Mouse (Mus musculus): Measurements from ENCODE around the gene Cebpe. TPM values are rescaled to one million over a fixed set of nuclear protein-coding genes. Genes with fewer than 3 reads are reported as not detected.

Gene Cebpe
- 1 to 10 TPM in 1 of 2 experiments, under 1 TPM in 1; 0.78 to 1.6 TPM for total RNA-seq (2021)
- long read RNA-seq, experiment 1: 0 reads
- long read RNA-seq, experiment 2, partial matches to known transcripts: 0 of 1 reads
- long read RNA-seq, experiment 2, other reads (novel, unspliced or antisense): 0 of 1 reads

- no peak for DNase-seq (ENCODE audit: low spot score in 2 of 2)
Observed at GRCm38 (mm10) chr14:54712074-54712473, at the start of gene Cebpe. Cebpe (minus strand) TSS chr14:54712174.

DNA sequence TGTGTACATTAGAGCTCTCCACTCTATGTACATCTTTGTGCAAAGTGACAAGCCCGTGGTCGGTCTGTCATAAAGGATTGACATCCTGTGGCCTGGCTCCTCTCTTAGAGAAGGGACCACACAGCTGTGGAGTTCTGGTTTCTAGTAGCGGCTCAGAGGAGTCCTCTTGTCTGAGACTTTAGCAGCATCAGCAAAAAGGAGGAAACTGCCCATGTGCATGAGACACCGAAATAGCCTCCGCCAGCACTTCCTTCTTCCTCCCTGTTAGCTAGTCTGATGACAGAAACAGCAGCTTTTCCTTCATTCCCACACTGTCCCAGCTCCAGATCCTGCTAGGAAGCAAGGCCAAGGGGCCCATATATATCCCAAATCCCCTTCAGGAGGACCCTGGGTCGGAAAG is 44.4 kb upstream of the Cebpe start:
- no peak for DNase-seq (ENCODE audit: low spot score in 2 of 2)

DNA sequence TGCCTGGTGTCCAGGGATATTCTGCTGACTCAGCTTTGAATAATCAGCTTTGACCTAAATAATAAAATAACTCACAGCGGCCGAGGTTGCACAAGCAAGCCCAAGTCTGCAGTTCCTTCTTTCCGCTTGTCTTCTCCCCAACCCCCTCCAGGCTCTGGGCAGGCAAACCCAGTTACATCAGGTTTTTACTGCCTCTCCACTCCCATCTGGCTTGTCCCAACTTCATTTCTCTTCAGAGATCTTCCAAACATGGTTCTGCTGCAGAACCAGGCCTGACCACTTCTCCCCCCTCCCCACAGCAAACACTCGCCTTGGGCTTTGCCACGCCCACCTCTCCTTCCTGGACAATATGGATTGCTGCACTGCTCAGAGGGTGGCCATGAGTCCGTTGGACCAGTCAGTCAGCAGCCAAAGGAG is 42.6 kb upstream of the Cebpe start:
- peak in 1 of 2 experiments; percentile 33 for DNase-seq (ENCODE audit: low spot score in 2 of 2)

DNA sequence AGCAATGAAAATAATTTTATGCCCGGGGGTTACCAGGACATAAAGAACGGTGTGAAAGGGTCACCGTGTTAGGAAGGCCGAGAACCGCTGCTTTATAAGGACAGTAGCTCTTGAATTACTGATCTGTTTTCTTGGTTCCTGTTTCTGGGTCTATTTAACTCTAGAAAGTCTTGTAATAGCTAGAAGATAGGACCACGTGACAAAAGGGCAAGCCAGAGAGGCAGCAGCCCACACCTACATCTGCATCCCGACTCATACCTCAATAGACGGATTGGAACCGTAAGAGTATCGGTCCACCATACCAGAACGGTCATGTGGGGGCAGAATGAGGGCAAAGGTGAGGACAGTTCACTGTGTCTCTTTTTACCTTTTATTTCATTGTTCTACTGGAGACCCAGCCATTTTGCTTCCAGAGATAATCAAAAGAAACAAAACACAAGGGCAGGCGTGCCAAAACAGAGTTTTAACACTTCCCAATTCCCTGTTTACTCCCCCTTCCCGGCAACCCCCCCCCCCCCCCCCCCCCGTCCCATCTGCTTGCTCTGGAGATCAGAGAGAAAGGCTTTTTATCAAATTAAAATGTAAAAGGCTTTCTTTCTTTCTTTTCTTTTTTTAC is 42.1 kb upstream of the Cebpe start:
- DNase-seq (ENCODE audit: low spot score in 2 of 2): no peak

DNA sequence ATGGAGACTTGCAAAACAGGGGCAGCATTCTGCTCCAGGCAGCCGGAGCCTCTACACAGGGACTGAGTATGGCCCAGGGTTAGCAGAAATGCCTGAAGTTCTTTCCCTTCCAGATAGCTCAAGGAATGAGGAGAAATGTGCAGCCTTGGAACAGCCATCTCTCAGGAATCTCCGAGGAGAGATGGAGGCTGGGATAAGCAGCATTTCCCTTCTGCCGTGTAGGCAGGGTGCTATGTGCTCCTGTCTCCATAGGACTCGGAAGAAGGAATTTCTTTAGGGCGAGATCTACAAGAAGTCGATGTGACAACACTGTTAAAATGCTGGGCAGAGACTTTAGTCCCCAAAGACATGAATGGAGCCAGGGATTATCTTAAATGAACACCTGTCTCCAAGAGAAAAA is 41.0 kb upstream of the Cebpe start:
- DNase-seq (ENCODE audit: low spot score in 2 of 2): no peak

DNA sequence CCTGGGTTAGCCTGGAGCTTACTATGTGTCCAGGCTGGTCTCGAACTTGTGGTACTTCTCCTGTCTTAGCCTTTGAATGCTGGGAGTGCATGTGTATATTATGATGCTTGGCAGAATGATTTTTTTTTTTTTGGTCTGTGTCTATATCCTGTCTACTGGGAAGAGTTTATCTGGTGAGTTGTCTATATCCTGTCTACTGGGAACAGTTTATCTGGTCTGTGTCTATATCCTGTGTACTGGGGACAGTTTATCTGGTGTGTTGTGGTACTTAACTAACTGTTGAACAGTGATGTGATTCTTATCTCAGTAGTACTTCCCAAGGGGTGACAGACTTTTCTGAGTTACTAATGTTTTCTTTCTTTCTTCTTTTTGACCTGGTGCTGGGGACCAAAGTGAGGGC is 39.8 kb upstream of the Cebpe start:
- DNase-seq (ENCODE audit: low spot score in 2 of 2): no peak

GRCm38 (mm10) chr14:54749238-54749637 is 37.3 kb upstream of the Cebpe start:
- DNase-seq (ENCODE audit: low spot score in 2 of 2): no peak

DNA sequence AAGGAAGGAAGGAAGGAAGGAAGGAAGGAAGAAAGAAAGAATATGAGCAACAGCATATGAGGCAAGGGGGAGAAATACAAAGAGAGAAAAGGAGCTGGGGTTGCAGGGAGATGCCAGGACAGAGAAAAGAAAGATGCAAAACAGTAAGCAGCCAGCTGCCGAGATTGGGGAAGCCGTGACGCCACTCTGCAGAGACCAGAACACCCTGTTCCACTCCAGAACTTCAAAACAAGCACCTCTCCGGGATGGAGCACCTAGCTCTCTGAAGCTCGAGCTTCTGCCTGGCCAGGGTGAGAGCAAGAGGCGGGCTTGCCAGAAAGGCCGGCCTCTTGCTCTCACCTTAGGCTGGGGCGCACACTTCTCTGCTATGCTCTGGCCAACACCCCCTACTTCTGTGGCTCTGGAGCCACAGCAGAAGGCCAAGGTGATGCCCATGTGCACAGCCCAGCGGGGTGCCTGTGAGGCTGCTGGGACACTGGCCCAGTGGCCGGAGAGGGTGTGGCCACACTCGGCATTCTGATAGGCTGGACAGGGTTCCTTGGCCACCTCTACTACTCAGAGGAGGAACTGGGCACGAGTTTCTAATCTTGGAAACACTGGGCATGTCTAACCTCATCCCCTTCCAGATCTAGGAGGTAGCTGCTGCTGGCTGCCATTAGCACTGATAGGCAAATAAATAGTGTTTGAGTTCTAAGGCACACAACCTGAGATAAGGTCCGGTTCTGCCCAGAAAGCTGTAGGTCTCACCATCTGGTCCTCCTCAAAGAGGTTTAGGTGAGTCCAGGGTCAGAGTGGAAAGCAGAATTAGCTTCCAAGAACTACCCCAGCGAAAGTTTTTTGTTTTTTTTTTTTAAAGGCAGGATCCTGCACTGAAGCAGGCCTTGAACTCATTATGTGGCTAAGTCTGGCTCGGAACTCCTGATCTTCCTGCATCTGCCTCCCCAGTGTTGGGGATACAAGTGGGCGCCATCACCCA is 36.3 kb upstream of the Cebpe start:
- no peak for DNase-seq (ENCODE audit: low spot score in 2 of 2)

GRCm38 (mm10) chr14:54746038-54746437 is 34.1 kb upstream of the Cebpe start:
- DNase-seq (ENCODE audit: low spot score in 2 of 2): no peak

DNA sequence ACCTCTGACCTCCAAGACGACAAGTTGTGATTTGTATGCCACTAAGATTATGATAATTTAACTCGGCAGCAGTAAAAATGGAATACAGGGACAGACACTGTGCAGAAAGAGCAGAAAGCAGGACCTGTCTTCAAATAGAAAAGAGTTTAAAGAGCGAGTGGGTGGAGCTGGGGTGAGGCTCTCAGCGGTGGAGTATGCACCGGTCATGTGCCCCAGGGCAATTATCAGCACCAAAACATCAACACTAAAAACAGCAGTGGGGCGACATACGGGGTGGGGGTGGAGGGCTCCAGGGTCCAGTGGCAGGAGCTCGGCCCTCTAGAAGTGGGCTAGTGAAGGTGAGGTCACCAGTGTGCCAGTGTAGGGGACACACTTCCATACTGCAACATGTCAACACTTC is 32.5 kb upstream of the Cebpe start:
- DNase-seq (ENCODE audit: low spot score in 2 of 2): no peak

DNA sequence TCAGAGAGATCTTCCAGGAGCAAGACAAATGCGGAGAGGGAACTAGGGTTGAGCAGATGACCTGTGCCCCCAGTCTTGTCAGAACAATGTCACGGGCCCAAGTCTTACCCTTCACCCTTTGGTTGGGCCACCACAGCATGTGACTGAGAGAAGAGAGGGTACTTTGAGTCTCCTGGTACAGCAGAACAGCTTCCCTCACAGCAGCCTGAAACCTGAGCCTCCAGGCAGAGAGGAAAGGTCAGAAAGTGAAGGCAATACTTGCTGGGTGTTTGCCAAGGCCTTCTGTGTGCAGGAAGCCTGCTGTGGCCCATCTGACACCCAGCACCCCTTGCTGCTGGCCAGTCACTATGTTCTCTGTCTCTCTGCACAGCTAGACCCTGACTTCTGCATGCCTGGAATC is 30.4 kb upstream of the Cebpe start:
- DNase-seq (ENCODE audit: low spot score in 2 of 2): peak in 1 of 2 experiments; percentile 22

GRCm38 (mm10) chr14:54741721-54742120 is 29.7 kb upstream of the Cebpe start:
- no peak for DNase-seq (ENCODE audit: low spot score in 2 of 2)

GRCm38 (mm10) chr14:54737634-54738033 is 25.7 kb upstream of the Cebpe start:
- no peak for DNase-seq (ENCODE audit: low spot score in 2 of 2)

- DNase-seq (ENCODE audit: low spot score in 2 of 2): no peak
Observed at GRCm38 (mm10) chr14:54736555-54737552, 24.9 kb upstream of the Cebpe start.

GRCm38 (mm10) chr14:54735221-54735620 is 23.2 kb upstream of the Cebpe start:
- no peak for DNase-seq (ENCODE audit: low spot score in 2 of 2)

DNA sequence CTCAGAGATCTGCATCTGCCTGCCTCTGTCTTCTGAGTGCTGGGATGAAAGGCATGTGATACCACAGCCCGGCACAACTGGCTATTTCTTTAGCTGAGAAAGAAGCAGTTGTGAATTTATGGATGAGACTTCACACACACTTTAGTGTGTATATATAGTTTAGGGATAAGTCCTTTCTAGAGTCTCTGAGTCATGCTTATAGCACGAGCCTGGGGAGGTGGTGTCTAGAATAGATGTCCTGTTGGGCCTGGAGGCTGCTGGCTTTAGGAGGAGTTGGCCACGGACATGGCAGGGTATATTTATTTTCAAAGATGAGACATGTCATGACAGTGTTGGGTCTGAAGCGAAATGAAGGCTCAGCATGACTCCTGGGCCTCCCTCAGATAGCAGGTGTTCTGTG is 22.0 kb upstream of the Cebpe start:
- DNase-seq (ENCODE audit: low spot score in 2 of 2): no peak

GRCm38 (mm10) chr14:54732206-54732605 is 20.2 kb upstream of the Cebpe start:
- no peak for DNase-seq (ENCODE audit: low spot score in 2 of 2)

- no peak for DNase-seq (ENCODE audit: low spot score in 2 of 2)
Observed at GRCm38 (mm10) chr14:54730305-54730704, 18.3 kb upstream of the Cebpe start.

- DNase-seq (ENCODE audit: low spot score in 2 of 2): no peak
Observed at GRCm38 (mm10) chr14:54728823-54729653, 17.1 kb upstream of the Cebpe start.

GRCm38 (mm10) chr14:54727565-54727964 is 15.6 kb upstream of the Cebpe start:
- no peak for DNase-seq (ENCODE audit: low spot score in 2 of 2)
